Mouse (Mus musculus) left cerebral cortex, postnatal 36 days (tissue): ENCODE measurements at regions not wholly inside any gene's neighbourhood (a gene's known extent, or its start where the extent isn't known, plus 50 kb on each side); places are given as distances from the start of the nearest gene placed in this dataset.
A peak's percentile ranks its signal among the peaks of the same experiment; 100 is the strongest.
"Not testable (repeated sequence)": the region's sequence is repeated elsewhere in the genome, so short reads cannot be mapped to it uniquely, and the experiment has no call there.

Source experiments
- DNase-seq, 2 experiments: peaks; one replicate each; pipeline ENCODE4 v3.0.0; 2021 to 2022; ENCODE audit warnings: low spot score in 2 of 2, mixed read lengths in 1 of 2
- intact Hi-C: fragments of 180-260 bp; cut with DNase I; formaldehyde crosslinking; loops from one replicate; pipeline ENCODE4 v1.15.1; 2025

DNA sequence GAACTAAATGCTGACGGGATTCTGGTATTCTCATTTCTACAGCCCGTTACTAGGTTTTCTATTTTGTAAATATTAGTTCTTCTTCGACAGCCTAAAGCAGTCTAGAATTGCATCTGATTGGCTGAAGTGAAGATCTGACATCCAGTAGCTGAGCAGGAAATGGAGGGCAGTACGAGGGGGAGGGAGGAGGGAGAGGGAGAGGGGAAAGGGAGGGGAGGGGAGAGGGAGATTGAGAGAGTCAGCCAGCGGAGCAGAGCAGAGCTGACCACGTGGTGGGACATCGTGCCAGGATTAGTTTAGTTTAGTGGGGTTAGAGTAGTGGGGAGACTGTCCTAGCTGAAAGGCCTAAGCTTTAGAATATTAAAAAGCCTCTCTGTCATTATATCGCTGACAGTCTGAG lies 141.8 kb downstream of the Katnal1 start:
- intact Hi-C loops = no loop called here
- no peak for DNase-seq

DNA sequence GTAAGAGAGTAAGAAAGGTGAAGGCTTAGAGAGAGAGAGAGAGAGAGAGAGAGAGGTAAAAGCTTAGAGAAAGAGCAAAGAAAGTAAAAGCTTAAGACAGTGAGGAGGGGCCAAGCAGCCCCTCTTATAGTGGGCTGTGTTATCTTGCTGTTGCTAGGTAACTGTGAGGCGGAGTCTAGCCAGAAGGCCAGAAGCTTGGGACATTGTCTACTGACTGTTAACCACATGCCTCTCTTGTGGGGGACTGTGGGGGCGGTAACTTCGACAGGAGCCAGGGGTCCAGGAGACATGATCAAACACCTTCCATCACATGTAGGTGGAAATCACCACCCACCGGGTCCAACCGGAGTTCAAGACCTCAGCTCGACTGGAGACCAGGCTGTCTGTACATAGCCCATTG lies 148.0 kb downstream of the Katnal1 start:
- intact Hi-C loops = not testable (repeated sequence)

DNA sequence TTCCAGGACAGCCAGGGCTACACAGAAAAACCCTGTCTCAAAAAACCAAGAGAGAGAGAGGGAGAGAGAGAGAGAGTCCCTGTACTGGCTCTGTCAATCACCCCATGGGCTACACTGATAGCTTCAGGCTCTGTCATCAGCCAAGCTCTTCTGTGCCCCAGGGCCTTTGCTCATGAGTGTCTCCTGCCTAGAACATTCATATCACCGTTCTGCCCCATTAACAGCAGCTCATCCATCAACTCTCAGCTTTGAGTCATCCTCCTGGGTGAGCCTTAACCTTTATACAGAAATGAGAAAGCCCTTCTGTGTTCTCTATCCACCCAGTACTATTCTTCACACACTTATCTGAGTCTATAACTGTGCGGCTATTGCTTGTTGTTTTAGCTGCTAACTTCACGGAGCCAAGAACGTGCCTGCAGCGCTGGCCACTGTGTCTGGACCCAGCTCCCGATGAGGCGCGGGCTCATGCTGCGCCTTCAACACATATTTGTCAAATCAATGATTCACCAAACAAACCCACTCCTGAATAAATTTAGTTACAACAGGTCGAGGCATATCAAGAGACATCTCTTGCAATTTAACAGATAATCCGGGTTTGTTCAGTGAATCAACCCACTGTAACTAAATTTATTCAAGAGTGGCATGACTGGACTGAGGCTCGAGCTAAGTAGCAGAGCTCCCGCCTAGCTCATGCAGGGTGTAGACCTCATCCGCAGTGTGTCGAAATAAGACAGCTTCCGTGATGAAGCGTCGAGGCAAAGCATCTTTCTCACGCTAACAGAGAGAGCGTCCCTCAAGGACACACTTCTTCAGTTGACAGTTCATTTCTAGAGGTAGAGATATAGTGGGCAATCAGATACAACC lies 152.1 kb downstream of the Katnal1 start:
- DNase-seq = no peak
- intact Hi-C loops = no loop called here

More for the DNA sequence above, 148.0 kb downstream of the Katnal1 start:
- not testable (repeated sequence) for DNase-seq

DNA sequence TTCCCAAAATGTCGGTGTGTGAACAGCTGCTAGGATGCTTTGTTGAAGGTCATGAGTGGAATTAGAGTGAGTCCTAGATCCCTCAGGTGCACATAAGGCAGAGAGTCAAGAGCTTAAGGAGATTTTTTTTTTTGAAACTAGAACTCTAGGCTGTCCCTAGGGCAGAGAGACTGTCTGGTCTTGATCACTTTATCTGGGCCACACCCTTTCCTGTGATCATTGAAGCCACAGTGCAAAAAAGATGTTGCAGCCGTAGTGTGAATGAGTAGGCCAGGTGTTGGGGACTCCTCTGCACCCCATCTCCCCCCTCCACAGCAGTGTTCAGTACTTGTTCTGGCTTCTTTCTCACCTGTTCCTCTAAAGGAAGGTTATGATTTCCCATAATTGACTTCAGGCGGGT lies 153.9 kb downstream of the Katnal1 start:
- DNase-seq = no peak
- intact Hi-C loops = no loop called here

DNA sequence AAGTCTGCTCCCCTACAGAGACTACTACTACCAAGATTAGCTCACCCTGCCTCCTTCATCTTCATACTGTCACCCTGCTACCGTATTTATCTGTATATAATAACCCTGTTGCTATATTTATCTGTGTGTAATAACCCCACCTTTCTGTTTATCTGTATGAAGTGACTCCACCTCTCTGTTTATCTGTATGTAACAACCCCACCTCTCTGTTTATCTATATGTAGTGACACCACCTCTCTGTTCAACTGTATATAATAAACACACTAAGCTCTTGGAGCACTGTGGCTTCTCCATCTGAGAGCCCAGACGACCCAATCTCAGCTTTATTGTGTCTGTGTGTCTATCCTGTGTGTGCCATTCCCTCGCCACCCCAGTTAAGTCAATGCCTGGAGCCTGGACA lies 154.7 kb downstream of the Katnal1 start:
- intact Hi-C loops = no loop called here
- no peak for DNase-seq

DNA sequence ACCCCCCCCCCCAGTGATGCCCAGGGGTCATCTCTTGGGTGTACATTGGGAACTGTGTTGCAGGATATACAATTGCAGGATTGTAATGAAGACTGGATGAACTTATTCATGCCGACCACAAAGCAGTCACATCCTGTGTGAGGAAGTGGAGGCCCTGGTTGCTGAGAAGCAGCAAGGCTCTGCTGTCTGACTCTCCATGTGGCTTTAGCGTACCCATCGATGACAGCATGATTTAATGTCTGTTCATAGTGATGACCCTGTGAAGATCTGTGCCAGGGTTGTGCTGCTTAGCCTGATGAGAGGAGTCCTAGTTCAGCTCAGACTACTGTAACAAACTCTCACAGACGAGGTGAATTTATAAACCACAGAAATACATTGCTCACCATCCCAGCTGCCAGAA lies 159.7 kb downstream of the Katnal1 start:
- no peak for DNase-seq
- intact Hi-C loops = no loop called here

DNA sequence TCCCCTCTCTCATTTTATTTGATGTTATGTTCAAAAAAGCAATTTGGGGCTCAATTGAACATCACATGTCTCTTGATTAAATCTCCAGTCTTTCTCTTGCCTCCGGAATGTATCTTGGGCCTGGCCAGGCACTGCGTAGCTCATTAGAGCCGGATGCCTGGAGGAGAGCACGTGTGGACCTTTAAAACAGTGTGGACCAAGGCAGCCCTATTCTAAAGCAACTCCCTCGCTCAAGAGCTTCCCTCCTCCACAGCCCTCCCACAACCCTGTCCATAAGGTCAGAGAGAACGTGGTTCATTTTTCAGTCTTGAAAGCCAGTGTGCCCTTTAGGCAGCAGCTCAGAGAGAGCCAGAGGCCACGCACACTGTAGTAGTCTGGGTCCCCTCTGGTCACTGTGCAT lies 160.8 kb downstream of the Katnal1 start:
- no peak for DNase-seq
- intact Hi-C loops = no loop called here

DNA sequence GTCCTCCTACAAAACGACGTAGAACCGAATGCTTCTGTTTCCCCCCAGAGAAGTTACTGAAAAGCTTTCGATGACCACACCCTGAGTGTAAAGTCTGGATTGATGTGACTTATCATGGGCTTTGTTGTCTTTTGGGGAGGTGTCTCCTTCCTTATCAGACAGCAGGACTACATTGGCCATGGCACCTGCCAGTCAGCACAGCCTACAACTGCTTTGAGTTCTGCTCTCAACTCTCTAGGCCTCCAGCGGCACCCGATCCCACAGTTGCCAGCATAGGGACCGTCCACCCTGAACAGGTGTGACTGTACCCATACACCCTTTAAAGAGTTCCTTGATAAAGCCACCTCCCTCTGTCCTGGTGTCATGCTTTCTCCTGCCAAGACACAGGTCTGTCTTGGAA lies 163.1 kb downstream of the Katnal1 start:
- intact Hi-C loops = no loop called here
- no peak for DNase-seq

DNA sequence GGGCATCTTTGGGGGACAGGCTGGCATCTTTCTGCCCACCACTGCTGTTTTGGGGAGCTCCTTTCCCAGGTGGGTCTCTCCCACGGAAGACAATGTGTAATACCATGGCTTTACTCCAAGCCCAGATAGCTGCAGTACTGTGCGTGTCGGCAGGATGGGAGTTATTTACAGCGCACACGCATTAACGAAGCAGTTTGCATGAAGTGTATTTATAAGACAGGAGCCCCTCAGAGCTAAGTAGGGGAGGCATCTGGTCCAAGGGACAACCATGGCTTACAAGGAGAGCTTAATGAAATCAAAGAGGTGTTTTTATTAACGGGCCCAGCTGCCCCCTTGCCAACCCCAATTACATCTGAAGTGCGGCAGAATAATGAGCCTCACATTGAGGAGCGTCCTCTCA lies 169.0 kb downstream of the Katnal1 start:
- intact Hi-C loops = no loop called here
- DNase-seq = no peak

DNA sequence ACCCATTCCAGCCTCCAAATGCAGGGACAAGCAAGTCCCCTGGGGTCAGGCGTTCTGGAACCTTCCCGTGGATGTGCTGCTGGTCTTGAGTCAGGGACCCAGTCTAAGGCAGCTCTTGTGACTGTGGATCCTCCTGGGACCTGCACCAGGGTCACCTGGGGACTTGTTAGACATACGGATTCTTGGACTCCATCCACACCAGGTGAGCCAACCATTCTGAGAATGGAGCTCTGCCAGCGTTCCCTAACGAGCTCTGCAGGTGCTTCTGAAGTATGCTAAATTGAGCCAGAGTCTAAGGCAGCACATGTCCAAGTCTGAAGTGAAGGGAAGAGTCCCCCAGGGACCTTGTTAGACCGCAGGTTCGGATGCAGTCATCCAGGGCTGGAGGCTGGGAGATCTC lies 170.3 kb downstream of the Katnal1 start:
- intact Hi-C loops = no loop called here
- DNase-seq = no peak

DNA sequence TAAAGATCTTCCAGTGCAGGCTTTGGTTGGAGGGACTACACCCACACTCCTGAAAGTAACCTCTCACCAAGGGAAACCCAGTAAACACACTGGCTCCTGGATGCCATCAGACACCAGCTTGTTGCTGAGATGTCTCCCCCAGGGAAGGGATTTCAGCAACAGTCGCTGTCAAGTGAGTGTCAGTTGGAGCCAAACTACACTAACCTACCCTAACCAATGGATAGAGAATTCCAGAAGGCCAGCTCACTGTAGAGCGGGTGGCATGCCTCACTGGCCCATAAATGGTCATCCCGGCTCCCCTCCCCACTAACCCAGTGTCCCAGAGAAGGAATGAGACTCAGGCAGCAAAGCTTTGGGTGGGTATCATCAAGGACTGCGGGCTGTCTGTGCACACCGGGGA lies 171.4 kb downstream of the Katnal1 start:
- no peak for DNase-seq
- intact Hi-C loops = no loop called here

DNA sequence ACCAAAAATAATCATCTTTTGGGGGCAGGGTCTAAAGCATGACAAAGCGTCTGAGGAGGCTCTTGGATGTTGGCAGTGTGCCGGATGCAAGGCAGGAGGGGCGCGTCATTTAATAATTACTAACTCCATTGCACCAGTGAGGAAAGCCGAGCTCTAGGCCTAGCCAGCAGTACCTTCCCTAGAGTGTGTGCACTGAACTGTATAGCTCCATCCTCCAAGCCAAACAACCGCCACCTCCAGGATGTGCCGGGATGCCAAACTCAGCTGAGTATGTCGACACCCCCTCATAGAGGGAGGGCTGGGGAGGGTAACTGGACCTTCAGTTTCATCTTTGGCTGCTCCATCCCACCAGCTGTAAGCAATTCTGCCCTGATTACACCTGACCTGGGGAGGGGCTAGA lies 171.9 kb downstream of the Katnal1 start:
- DNase-seq = no peak
- intact Hi-C loops = no loop called here

DNA sequence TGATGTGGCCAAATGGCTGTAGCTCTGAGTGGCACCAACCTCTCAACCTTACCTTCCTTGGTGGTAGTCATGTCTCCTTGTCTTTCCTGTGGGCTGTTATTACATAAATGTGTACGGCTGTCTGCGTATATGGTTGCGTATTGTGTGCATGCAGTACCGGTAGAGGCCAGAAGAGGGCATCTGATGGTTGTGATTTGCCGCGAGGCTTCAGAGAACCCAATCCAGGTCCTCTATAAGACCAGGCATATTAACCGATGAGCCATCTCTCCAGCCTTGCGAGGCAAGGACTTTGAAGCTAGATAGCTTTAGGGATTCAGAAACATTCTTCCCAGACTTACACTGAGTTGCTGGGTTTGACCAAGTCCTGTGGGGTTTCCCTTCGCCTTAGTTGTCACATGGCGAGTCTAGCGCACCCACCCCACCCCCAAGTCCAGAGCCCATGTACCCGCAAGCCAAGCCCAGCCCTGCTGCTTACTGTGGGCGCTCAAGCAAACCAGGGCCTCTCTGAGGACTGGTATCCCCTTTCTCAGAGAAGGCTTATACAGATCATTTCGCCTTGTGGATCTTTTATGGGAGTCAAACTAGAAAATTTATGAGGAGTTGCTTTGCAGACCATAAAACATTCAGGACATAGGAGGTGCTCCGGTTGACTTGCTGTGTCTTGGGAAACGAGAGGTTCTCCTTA lies 172.7 kb downstream of the Katnal1 start:
- intact Hi-C loops = no loop called here
- no peak for DNase-seq

DNA sequence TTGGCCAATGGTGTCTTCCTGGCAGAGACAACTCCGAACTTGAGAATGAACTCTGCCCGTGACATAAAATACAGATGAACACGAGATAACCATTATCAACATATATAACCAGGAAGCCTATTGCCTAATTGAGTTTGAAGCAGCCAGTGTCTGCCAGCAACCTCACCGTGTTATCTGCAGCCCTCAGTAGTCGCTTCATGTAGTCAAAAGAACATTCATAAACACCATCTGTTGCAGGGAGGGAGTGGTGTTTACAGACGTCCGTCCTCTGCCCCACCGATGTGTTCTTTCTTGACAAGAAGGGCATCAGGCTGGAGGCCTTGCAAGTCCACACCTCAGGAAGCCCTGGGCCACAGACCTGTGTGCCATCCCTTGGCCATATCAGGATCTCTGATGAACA lies 173.3 kb downstream of the Katnal1 start:
- DNase-seq = no peak
- intact Hi-C loops = no loop called here

DNA sequence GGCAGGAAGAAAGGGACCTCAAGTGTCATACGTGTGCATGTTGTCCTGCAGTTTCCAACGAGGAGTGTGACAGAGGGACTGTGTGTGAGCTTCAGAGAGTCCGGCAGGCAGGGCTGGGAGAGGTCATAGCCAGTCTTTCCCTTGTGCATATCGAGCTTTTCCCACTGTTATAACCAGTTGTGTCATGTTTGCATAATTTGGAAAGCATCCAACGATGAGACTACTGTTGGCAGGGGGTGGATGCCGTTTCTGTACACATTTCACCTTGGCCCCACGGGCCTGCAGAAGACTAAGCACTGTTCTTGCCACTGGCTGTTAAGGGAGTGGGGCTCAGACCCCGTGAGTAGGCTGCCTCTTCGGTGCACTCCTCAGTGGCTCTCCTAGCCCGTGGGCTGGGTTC lies 174.2 kb downstream of the Katnal1 start:
- intact Hi-C loops = no loop called here

DNA sequence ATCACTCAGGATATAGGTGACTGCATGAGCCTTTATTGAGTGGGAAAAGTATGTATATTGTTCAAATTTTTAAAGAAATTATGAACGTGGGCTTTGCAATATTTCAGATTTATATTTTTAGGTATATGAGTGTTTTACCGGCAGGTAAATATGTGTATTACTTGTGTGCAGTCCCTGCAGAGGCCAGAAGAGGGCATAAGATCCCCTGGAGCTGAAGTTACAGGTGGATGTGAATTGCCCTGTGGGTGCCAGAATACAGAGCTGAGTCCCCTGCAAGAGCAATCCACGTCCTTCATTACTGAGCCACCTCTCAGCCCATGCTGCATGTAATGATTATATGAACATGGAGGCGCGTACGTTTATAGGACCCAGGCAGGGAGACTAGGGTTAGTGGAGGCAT lies 174.8 kb downstream of the Katnal1 start:
- DNase-seq = no peak
- intact Hi-C loops = no loop called here

More for the DNA sequence above, 174.2 kb downstream of the Katnal1 start:
- no peak for DNase-seq

DNA sequence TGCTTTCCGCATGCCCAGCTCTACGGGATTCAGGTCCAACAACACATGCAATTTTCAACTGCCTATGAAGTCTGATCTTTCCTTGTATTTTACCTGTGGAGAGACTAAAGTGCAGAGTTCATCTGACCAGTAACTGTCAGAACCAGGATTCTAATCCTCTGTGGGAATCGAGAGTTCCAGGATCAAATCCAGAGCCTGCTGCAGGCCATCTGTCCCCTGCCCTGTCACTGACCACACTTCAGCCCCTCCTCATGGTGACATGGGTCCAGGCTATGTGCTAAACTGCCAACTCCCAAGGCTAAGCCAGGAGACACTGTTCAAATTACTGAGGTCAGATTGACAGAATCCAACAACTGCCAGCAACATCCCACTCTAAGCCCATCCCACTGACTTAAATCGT lies 175.7 kb downstream of the Katnal1 start:
- no peak for DNase-seq
- intact Hi-C loops = no loop called here

DNA sequence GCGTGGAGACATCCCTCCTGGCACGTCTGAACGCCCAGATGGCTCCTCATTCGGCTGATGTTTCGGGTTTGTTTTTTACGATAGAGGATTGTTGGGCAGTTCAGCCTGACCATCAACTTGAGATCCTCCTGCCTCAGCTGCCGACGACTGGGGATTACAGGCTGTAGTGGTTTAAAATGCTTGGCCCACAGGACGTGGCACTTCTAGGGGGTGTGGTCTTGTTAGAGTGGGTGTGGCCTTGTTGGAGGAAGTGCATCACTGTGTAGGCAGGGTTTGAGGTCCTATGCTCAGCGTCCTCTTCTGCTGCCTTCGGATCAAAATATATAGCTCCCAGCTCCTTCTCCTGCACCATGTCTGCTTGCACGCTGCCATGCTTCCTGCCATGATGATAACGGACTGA lies 177.1 kb downstream of the Katnal1 start:
- no peak for DNase-seq
- intact Hi-C loops = no loop called here

DNA sequence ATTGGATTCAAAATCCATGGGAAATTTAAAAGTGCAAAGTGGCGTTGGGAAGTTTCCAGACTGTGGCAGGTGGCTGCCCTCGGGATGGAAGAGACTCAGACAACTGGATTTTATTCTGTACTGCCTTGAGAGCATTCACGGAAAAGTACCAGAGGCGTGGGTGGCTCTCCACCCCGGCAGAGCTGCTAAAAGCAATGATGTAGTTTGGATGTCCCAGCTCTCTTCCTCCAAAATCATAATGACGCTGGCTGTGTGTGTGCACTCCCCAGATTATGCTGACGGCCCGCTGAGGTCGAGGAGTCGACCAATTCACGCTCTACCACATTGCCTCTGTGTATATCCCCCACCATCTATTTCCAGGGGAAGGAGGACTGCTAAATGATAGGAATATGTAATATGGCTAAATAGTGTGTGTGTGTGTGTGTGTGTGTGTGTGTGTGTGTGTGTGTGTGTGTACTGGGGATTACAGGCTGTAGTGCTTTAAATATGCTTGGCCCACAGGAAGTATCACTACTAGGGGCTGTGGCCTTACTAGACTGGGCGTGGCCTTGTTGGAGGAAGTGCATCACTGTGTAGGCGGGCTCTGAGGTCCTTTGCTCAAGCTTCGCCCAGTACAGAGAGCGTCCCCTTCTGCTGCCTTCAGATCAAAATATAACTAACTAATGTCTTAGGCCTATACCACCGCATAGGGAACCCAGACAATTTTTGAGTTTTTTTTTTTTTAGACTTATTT lies 179.0 kb downstream of the Katnal1 start:
- DNase-seq = peak; percentile 51 to 66
- intact Hi-C loops = no loop called here

DNA sequence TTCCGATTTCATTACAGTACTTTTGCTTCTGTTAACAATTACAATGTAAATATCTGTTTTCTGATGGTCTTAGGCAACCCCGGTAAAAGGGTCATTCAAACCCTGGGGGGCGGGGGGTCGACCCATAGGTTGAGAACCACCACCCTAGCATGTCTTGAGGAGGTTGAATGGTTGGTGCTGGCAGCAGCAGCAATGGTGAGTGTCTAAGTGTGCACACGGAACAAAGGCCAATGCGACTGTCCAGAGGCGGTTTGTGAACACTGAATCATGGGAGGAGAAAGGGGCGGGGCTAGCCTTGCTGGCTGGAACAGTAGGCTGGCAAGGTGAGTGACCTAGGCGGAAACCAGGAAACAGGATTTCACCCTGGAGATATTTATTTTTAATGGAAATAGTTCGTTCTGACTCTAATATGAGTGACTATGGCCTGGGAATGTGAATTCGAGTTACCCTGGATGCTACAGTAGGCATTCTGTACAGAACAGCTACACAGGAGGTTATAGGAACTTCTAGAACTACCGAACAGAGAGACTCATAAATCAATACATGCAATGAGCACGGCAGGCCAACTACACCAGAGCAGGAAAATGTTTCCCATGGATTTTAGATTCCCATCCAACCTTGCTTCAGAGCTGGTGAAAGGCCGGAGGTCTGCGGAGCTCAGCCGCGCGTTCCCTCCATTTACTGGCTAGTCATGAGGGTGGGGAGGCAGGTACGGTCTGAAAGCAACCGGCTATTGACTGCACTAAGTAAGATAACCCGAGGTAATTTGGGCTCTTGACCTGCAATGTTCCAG lies 181.0 kb downstream of the Katnal1 start:
- no peak for DNase-seq
- intact Hi-C loops = no loop called here
